Mouse (Mus musculus): Measurements from ENCODE around the gene Cd48.

DNA sequence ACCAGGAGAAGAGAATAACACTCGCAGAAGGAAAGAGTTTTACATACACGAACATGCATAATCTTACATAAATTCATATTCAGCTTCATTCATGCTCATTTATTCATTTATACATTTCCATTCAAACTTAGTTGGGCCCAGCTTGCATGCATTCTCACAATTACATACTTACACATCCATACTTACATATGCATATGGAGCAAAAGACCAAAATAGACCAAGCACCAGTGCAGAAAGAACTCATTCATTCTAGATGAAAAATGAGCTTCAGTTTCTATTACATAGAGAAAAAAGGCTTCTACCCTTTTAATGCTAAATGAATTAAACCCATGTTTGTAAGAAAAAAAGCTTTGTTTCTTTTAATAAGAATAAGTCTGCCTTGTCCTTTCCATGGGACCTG is 33.6 kb downstream of the Cd48 start:
- TF ChIP-seq CTCF (IDR thresholded peaks at IDR 0.05; ENCODE audit: extremely low read depth, insufficient read length, insufficient replicate concordance, low read depth, low read length): no peak
- no peak for TF ChIP-seq POLR2A (IDR thresholded peaks at IDR 0.05; ENCODE audit: low read depth, low read length)

Measured in small intestine, adult 2 months (tissue).